In the genomic region with DNA sequence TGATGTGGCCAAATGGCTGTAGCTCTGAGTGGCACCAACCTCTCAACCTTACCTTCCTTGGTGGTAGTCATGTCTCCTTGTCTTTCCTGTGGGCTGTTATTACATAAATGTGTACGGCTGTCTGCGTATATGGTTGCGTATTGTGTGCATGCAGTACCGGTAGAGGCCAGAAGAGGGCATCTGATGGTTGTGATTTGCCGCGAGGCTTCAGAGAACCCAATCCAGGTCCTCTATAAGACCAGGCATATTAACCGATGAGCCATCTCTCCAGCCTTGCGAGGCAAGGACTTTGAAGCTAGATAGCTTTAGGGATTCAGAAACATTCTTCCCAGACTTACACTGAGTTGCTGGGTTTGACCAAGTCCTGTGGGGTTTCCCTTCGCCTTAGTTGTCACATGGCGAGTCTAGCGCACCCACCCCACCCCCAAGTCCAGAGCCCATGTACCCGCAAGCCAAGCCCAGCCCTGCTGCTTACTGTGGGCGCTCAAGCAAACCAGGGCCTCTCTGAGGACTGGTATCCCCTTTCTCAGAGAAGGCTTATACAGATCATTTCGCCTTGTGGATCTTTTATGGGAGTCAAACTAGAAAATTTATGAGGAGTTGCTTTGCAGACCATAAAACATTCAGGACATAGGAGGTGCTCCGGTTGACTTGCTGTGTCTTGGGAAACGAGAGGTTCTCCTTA, we compare ENCODE assay signal across 10 mouse cellular contexts.
DNase-seq lines count a peak whose midpoint lies in the region; ATAC-seq and TF ChIP-seq lines count a peak whose summit lies in the region.
"Had no signal": no experiment of that assay in that cellular context is flagged by ENCODE, and none has a peak within 500 bp of the region (broad histone marks: within the 10 kb centered on the region; RNA-seq: fewer than 3 reads in every experiment).

No protein-coding gene starts in this region.

- DNase-seq in hindbrain, embryonic 11.5 days (ENCODE audit: low spot score), result peak; percentile 28
- no peak for DNase-seq in hindbrain, embryonic 10.5 days (ENCODE audit: low spot score)
- DNase-seq in CH12.LX (ENCODE audit: extremely low read depth), result no peak
- no peak for DNase-seq in embryonic facial prominence, embryonic 14.5 days (ENCODE audit: low spot score)
- DNase-seq in limb, embryonic 14.5 days (ENCODE audit: low spot score), result no peak
- DNase-seq in left cerebral cortex, postnatal 4 days, result no peak
- no peak for DNase-seq in cerebellum, adult 9-10 months
- no peak for DNase-seq in adrenal gland, postnatal 4 days (ENCODE audit: low spot score in 2 of 2)
- DNase-seq: cerebellum, postnatal 25 days had no signal

- TF ChIP-seq CTCF in CH12.LX (conservative IDR thresholded peaks at IDR 0.05 in 1 of 2, IDR thresholded peaks at IDR 0.05 in 1 of 2; ENCODE audit: low read depth in 2 of 2, low read length in 2 of 2), result peak; percentile 37 to 58; a peak in 2 of 4 replicates

- no peak overlapping the region for H3K27ac ChIP-seq in hindbrain, embryonic 11.5 days (ENCODE audit: low read depth, low read length)
- H3K27ac ChIP-seq in hindbrain, embryonic 10.5 days, result no peak overlapping the region
- no peak overlapping the region for H3K27ac ChIP-seq in CH12.LX (ENCODE audit: insufficient read depth, low read depth)
- H3K27ac ChIP-seq in embryonic facial prominence, embryonic 14.5 days (replicated peaks; ENCODE audit: low read depth, low read length), result 0 out of 2 replicates have a peak overlapping the region, but pooled peaks have one; percentile 29
- 0 out of 2 replicates have a peak overlapping the region, but pooled peaks have one; percentile 19 for H3K27ac ChIP-seq in limb, embryonic 14.5 days (replicated peaks; ENCODE audit: low read depth, low read length)
- H3K27ac ChIP-seq: forebrain, embryonic 15.5 days had no signal

- ATAC-seq in hindbrain, embryonic 11.5 days (ENCODE audit: low FRiP score), result no peak
- ATAC-seq in embryonic facial prominence, embryonic 14.5 days (ENCODE audit: low read depth), result no peak
- peak; percentile 28; the same call in 1 of the 2 replicates for ATAC-seq in limb, embryonic 14.5 days (ENCODE audit: low FRiP score, low read depth)

- 86% methylated on average over 16 of the region's 16 CpGs for WGBS in hindbrain, embryonic 11.5 days
- WGBS in hindbrain, embryonic 10.5 days, result 87% methylated on average over 16 of the region's 16 CpGs
- 83% methylated on average over 16 of the region's 16 CpGs for WGBS in embryonic facial prominence, embryonic 14.5 days
- WGBS in limb, embryonic 14.5 days, result 64% methylated on average over 16 of the region's 16 CpGs

- H3K4me2 ChIP-seq in hindbrain, embryonic 11.5 days (replicated peaks; ENCODE audit: low read depth, low read length), result no peak overlapping the region
- no peak overlapping the region for H3K4me2 ChIP-seq in CH12.LX (ENCODE audit: insufficient read depth, low read depth, poor library complexity, severe bottlenecking)
- no peak overlapping the region for H3K4me2 ChIP-seq in embryonic facial prominence, embryonic 14.5 days (ENCODE audit: low read depth, low read length)
- no peak overlapping the region for H3K4me2 ChIP-seq in limb, embryonic 14.5 days (replicated peaks; ENCODE audit: low read depth, low read length, severe bottlenecking)
- H3K4me2 ChIP-seq: forebrain, embryonic 15.5 days had no signal

- TF ChIP-seq RAD21 in CH12.LX (IDR thresholded peaks at IDR 0.05; ENCODE audit: low read depth, low read length), result no peak

- dilution Hi-C loops in CH12.LX (cut with MboI; ENCODE audit: extremely low pct_ligation_motif_present, extremely low pct_unique_long_range_greater_than_20kb, low sequenced_read_pairs), result no loop called here

- no peak for TF ChIP-seq EP300 in CH12.LX (IDR thresholded peaks at IDR 0.05; ENCODE audit: low read length)

- no peak for TF ChIP-seq POLR2A in CH12.LX (IDR thresholded peaks at IDR 0.05; ENCODE audit: low read depth, low read length)
- TF ChIP-seq POLR2A in limb, embryonic 14.5 days (IDR thresholded peaks at IDR 0.05; ENCODE audit: borderline replicate concordance, extremely low read depth, insufficient read depth, insufficient read length), result no peak

- H3K9ac ChIP-seq in hindbrain, embryonic 11.5 days (ENCODE audit: low read depth, low read length), result no peak overlapping the region
- no peak overlapping the region for H3K9ac ChIP-seq in CH12.LX (ENCODE audit: insufficient read depth, low read depth)
- H3K9ac ChIP-seq in embryonic facial prominence, embryonic 14.5 days (ENCODE audit: low read depth, low read length), result no peak overlapping the region
- H3K9ac ChIP-seq in limb, embryonic 14.5 days (ENCODE audit: low read depth, low read length, severe bottlenecking), result no peak overlapping the region
- H3K9ac ChIP-seq: forebrain, embryonic 15.5 days had no signal

- H3K27me3 ChIP-seq in hindbrain, embryonic 11.5 days (ENCODE audit: control insufficient read depth, insufficient read depth, low read length), result no peaks in the 10 kb centered on the region
- H3K27me3 ChIP-seq in hindbrain, embryonic 10.5 days (ENCODE audit: insufficient read depth, poor library complexity, severe bottlenecking), result no peaks in the 10 kb centered on the region
- no peaks in the 10 kb centered on the region for H3K27me3 ChIP-seq in CH12.LX (replicated peaks)
- H3K27me3 ChIP-seq in embryonic facial prominence, embryonic 14.5 days (replicated peaks; ENCODE audit: control insufficient read depth, insufficient read depth, low read length), result no peaks in the 10 kb centered on the region
- no peaks in the 10 kb centered on the region for H3K27me3 ChIP-seq in limb, embryonic 14.5 days (ENCODE audit: control insufficient read depth, insufficient read depth, low read length)
- H3K27me3 ChIP-seq: forebrain, embryonic 15.5 days had no signal

- no peaks in the 10 kb centered on the region for H3K9me3 ChIP-seq in hindbrain, embryonic 11.5 days (ENCODE audit: control insufficient read depth, low read length)
- 0 out of 2 replicates have a peak, but pooled peaks cover 6% of the 10 kb centered on the region for H3K9me3 ChIP-seq in hindbrain, embryonic 10.5 days
- H3K9me3 ChIP-seq in CH12.LX (replicated peaks; ENCODE audit: low read length), result peaks cover 22% of the 10 kb centered on the region
- H3K9me3 ChIP-seq in embryonic facial prominence, embryonic 14.5 days (ENCODE audit: control insufficient read depth, low read length), result 0 out of 2 replicates have a peak, but pooled peaks cover 5% of the 10 kb centered on the region
- H3K9me3 ChIP-seq in limb, embryonic 14.5 days (ENCODE audit: control insufficient read depth, low read length), result no peaks in the 10 kb centered on the region
- H3K9me3 ChIP-seq: forebrain, embryonic 15.5 days had no signal

- H3K36me3 ChIP-seq in hindbrain, embryonic 11.5 days (ENCODE audit: control insufficient read depth, insufficient read depth, low read length), result no peaks in the 10 kb centered on the region
- H3K36me3 ChIP-seq in hindbrain, embryonic 10.5 days, result no peaks in the 10 kb centered on the region
- H3K36me3 ChIP-seq in CH12.LX (replicated peaks in 1 of 2; ENCODE audit: control insufficient read depth in 1 of 2, insufficient read depth in 1 of 2, low read length in 1 of 2), result peaks cover 0 to 8% of the 10 kb centered on the region in 2 experiments
- H3K36me3 ChIP-seq in embryonic facial prominence, embryonic 14.5 days (ENCODE audit: control insufficient read depth, insufficient read depth, low read length), result no peaks in the 10 kb centered on the region
- H3K36me3 ChIP-seq in limb, embryonic 14.5 days (ENCODE audit: control insufficient read depth, insufficient read depth, low read length), result no peaks in the 10 kb centered on the region
- H3K36me3 ChIP-seq: forebrain, embryonic 15.5 days had no signal

- H3K4me1 ChIP-seq in hindbrain, embryonic 11.5 days (replicated peaks; ENCODE audit: control insufficient read depth, insufficient read depth, low read length), result no peaks in the 10 kb centered on the region
- peaks cover 16% of the 10 kb centered on the region for H3K4me1 ChIP-seq in hindbrain, embryonic 10.5 days (replicated peaks)
- no peaks in the 10 kb centered on the region for H3K4me1 ChIP-seq in CH12.LX (ENCODE audit: control insufficient read depth in 1 of 2, insufficient read depth in 2 of 2)
- H3K4me1 ChIP-seq in embryonic facial prominence, embryonic 14.5 days (ENCODE audit: control insufficient read depth, insufficient read depth, low read length), result peaks cover 6% of the 10 kb centered on the region; the same call in 1 of the 2 replicates
- H3K4me1 ChIP-seq in limb, embryonic 14.5 days (ENCODE audit: control insufficient read depth, insufficient read depth, low read length), result peaks cover 20% of the 10 kb centered on the region

- intact Hi-C loops in left cerebral cortex, postnatal 4 days (cut with DNase I), result no loop called here

- in situ Hi-C loops in CH12.LX (cut with MboI; ENCODE audit: low pct_ligation_motif_present, low pct_unique_long_range_greater_than_20kb, low sequenced_read_pairs), result no loop called here

- H3K79me2 ChIP-seq in CH12.LX (replicated peaks; ENCODE audit: control insufficient read depth, extremely low read depth, insufficient read depth, poor library complexity, severe bottlenecking), result no peaks in the 10 kb centered on the region

- no peak overlapping the region for H3K4me3 ChIP-seq in hindbrain, embryonic 11.5 days (ENCODE audit: low read depth, low read length)
- no peak overlapping the region for H3K4me3 ChIP-seq in hindbrain, embryonic 10.5 days
- H3K4me3 ChIP-seq in CH12.LX (replicated peaks in 1 of 3; ENCODE audit: low read depth in 2 of 3, low read length in 2 of 3, poor library complexity in 1 of 3), result no peak overlapping the region
- H3K4me3 ChIP-seq in embryonic facial prominence, embryonic 14.5 days (ENCODE audit: low read depth, low read length), result no peak overlapping the region
- H3K4me3 ChIP-seq in limb, embryonic 14.5 days (replicated peaks; ENCODE audit: low read length), result no peak overlapping the region
- H3K4me3 ChIP-seq: forebrain, embryonic 15.5 days had no signal

TF ChIP-seq in CH12.LX, 34 proteins besides CTCF, POLR2A, EP300 and RAD21:
- TF ChIP-seq UBTF (IDR thresholded peaks at IDR 0.05; ENCODE audit: low read depth, low read length) (no peak), POLR2AphosphoS2 (IDR thresholded peaks at IDR 0.05; ENCODE audit: low read depth, low read length) (no peak), MAX (IDR thresholded peaks at IDR 0.05; ENCODE audit: low read length) (no peak), SMC3 (IDR thresholded peaks at IDR 0.05; ENCODE audit: low read depth, low read length) (peak; percentile 20), MAZ (IDR thresholded peaks at IDR 0.05; ENCODE audit: low read depth, low read length) (no peak), SIN3A (IDR thresholded peaks at IDR 0.05; ENCODE audit: low read length) (no peak), JUND (conservative IDR thresholded peaks at IDR 0.05; ENCODE audit: low read depth, low read length) (no peak)

Comparison
In these comparisons a context has a peak if more than half of its experiments do, and no peak if none do; other contexts are left out.
1. H3K27ac ChIP-seq: peak in embryonic facial prominence, embryonic 14.5 days (single experiment) and limb, embryonic 14.5 days (single experiment); none in hindbrain, embryonic 11.5 days (single experiment), hindbrain, embryonic 10.5 days (single experiment) and CH12.LX (single experiment).